Mouse (Mus musculus): ENCODE data around the gene Lcn12.

Gene Lcn12

GRCm38 (mm10) chr2:25493476-25493961, at the start of gene Lcn12:
Gene Lcn12 (minus strand): TSS chr2:25493911.
- DNase-seq: no peak

GRCm38 (mm10) chr2:25541644-25542367, 48.1 kb upstream of the Lcn12 start:
- no peak for DNase-seq

- DNase-seq: peak; percentile 42 to 63
Observed at GRCm38 (mm10) chr2:25540541-25540948, 46.8 kb upstream of the Lcn12 start.

- no peak for DNase-seq
Observed at GRCm38 (mm10) chr2:25536531-25536930, 42.8 kb upstream of the Lcn12 start.

- DNase-seq: no peak
Observed at GRCm38 (mm10) chr2:25534866-25535182, 41.1 kb upstream of the Lcn12 start.

GRCm38 (mm10) chr2:25534178-25534865, 40.6 kb upstream of the Lcn12 start:
- peak; percentile 79 to 85 for DNase-seq

- DNase-seq: no peak
Observed at GRCm38 (mm10) chr2:25533707-25534106, 40.0 kb upstream of the Lcn12 start.

- no peak for DNase-seq
Observed at GRCm38 (mm10) chr2:25526510-25527302, 33.0 kb upstream of the Lcn12 start.

GRCm38 (mm10) chr2:25509912-25510311, 16.2 kb upstream of the Lcn12 start:
- no peak for DNase-seq

GRCm38 (mm10) chr2:25506964-25507363, 13.3 kb upstream of the Lcn12 start:
- peak in 1 of 2 experiments; percentile 25 for DNase-seq

- no peak for DNase-seq
Observed at GRCm38 (mm10) chr2:25505860-25506259, 12.1 kb upstream of the Lcn12 start.

GRCm38 (mm10) chr2:25505000-25505399, 11.3 kb upstream of the Lcn12 start:
- no peak for DNase-seq

GRCm38 (mm10) chr2:25504538-25504937, 10.8 kb upstream of the Lcn12 start:
- no peak for DNase-seq

- DNase-seq: no peak
Observed at GRCm38 (mm10) chr2:25502726-25503125, 9.0 kb upstream of the Lcn12 start.

- no peak for DNase-seq
Observed at GRCm38 (mm10) chr2:25501593-25502486, 8.1 kb upstream of the Lcn12 start, which contains the start of gene C8g. Gene C8g (minus strand): TSS chr2:25501719.

GRCm38 (mm10) chr2:25500576-25501405, 7.1 kb upstream of the Lcn12 start, which contains the start of gene Fbxw5:
Gene Fbxw5 (plus strand): TSS chr2:25500750.
- DNase-seq: peak; percentile 83

GRCm38 (mm10) chr2:25500071-25500575, 6.4 kb upstream of the Lcn12 start:
- DNase-seq: peak in 1 of 2 experiments; percentile 42

- no peak for DNase-seq
Observed at GRCm38 (mm10) chr2:25498622-25499478, 5.1 kb upstream of the Lcn12 start.

GRCm38 (mm10) chr2:25497846-25498575, 4.3 kb upstream of the Lcn12 start:
- DNase-seq: no peak
